8 mouse cellular contexts compared by ENCODE assay signal in genomic region chr11:19014441-19015161, GRCm38 (mm10). TPM values are rescaled to one million over a fixed set of nuclear protein-coding genes. Genes with fewer than 3 reads are reported as not detected.
A peak's percentile ranks its signal among the peaks of the same experiment; 100 is the strongest.
DNase-seq lines count a peak whose midpoint lies in the region; ATAC-seq and TF ChIP-seq lines count a peak whose summit lies in the region.

No protein-coding gene starts in this region.

- peak overlapping the region; percentile 30; the same call in 1 of the 2 replicates for H3K27ac ChIP-seq in embryonic facial prominence, embryonic 15.5 days (replicated peaks)
- peak overlapping the region; percentile 100 for H3K27ac ChIP-seq in hindbrain, embryonic 13.5 days
- H3K27ac ChIP-seq in lung, embryonic 16.5 days (ENCODE audit: low read length), result peak overlapping the region; percentile 91

- H3K9me3 ChIP-seq in E14TG2a.4 (ENCODE audit: low read length), result no peaks in the 10 kb centered on the region
- H3K9me3 ChIP-seq in embryonic facial prominence, embryonic 15.5 days (replicated peaks), result no peaks in the 10 kb centered on the region
- no peaks in the 10 kb centered on the region for H3K9me3 ChIP-seq in hindbrain, embryonic 13.5 days
- H3K9me3 ChIP-seq in lung, embryonic 16.5 days (ENCODE audit: control insufficient read depth, low read length), result no peaks in the 10 kb centered on the region

- H3K4me1 ChIP-seq in E14TG2a.4 (replicated peaks; ENCODE audit: low read depth, low read length), result peaks cover 50% of the 10 kb centered on the region
- peaks cover 23% of the 10 kb centered on the region for H3K4me1 ChIP-seq in embryonic facial prominence, embryonic 15.5 days
- peaks cover 50% of the 10 kb centered on the region for H3K4me1 ChIP-seq in hindbrain, embryonic 13.5 days (replicated peaks)
- H3K4me1 ChIP-seq in lung, embryonic 16.5 days (replicated peaks; ENCODE audit: control insufficient read depth, insufficient read depth, low read length), result no peaks in the 10 kb centered on the region

- peak overlapping the region; percentile 81 for H3K4me2 ChIP-seq in embryonic facial prominence, embryonic 15.5 days (replicated peaks)
- H3K4me2 ChIP-seq in hindbrain, embryonic 13.5 days, result peak overlapping the region; percentile 89
- H3K4me2 ChIP-seq in lung, embryonic 16.5 days (ENCODE audit: low read depth, low read length), result peak overlapping the region; percentile 65

- DNase-seq in cerebellum, adult 8-10 months, result peak; percentile 56
- peak; percentile 55 for DNase-seq in testis, postnatal 10 days (ENCODE audit: low spot score)
- DNase-seq in layer of hippocampus, postnatal 10 days (ENCODE audit: low spot score in 2 of 2), result no peak

- no peaks in the 10 kb centered on the region for H3K36me3 ChIP-seq in E14TG2a.4 (ENCODE audit: insufficient read depth, low read length)
- no peaks in the 10 kb centered on the region for H3K36me3 ChIP-seq in embryonic facial prominence, embryonic 15.5 days
- peaks cover 21% of the 10 kb centered on the region for H3K36me3 ChIP-seq in hindbrain, embryonic 13.5 days
- H3K36me3 ChIP-seq in lung, embryonic 16.5 days (ENCODE audit: control insufficient read depth, insufficient read depth, low read length), result peaks cover 2% of the 10 kb centered on the region; the same call in 1 of the 2 replicates

- no peak for ATAC-seq in cerebellum, adult (ENCODE audit: insufficient number of reproducible peaks, low FRiP score, low TSS enrichment)
- no peak for ATAC-seq in embryonic facial prominence, embryonic 15.5 days (ENCODE audit: insufficient number of reproducible peaks, low FRiP score, low TSS enrichment, low read depth)
- ATAC-seq in hindbrain, embryonic 13.5 days (ENCODE audit: low FRiP score), result no peak
- no peak for ATAC-seq in lung, embryonic 16.5 days (ENCODE audit: low read depth)

- WGBS in embryonic facial prominence, embryonic 15.5 days, result 9% methylated on average over 35 of the region's 35 CpGs
- WGBS in hindbrain, embryonic 13.5 days, result under 1% methylated on average over 35 of the region's 35 CpGs
- 1% methylated on average over 35 of the region's 35 CpGs for WGBS in lung, embryonic 16.5 days

- H3K4me3 ChIP-seq in E14TG2a.4 (replicated peaks; ENCODE audit: low read length), result peak overlapping the region; percentile 61
- peak overlapping the region; percentile 64 for H3K4me3 ChIP-seq in embryonic facial prominence, embryonic 15.5 days (replicated peaks)
- peak overlapping the region; percentile 85 for H3K4me3 ChIP-seq in hindbrain, embryonic 13.5 days
- H3K4me3 ChIP-seq in lung, embryonic 16.5 days (ENCODE audit: low read length), result peak overlapping the region; percentile 60

- peaks cover 96% of the 10 kb centered on the region for H3K27me3 ChIP-seq in E14TG2a.4 (ENCODE audit: insufficient read depth, low read length)
- H3K27me3 ChIP-seq in embryonic facial prominence, embryonic 15.5 days, result peaks cover 23% of the 10 kb centered on the region
- H3K27me3 ChIP-seq in hindbrain, embryonic 13.5 days, result no peaks in the 10 kb centered on the region
- no peaks in the 10 kb centered on the region for H3K27me3 ChIP-seq in lung, embryonic 16.5 days (ENCODE audit: control insufficient read depth, insufficient read depth, low read depth, low read length)

- peak overlapping the region; percentile 53 for H3K9ac ChIP-seq in embryonic facial prominence, embryonic 15.5 days
- H3K9ac ChIP-seq in hindbrain, embryonic 13.5 days, result peak overlapping the region; percentile 100
- peak overlapping the region; percentile 90 for H3K9ac ChIP-seq in lung, embryonic 16.5 days (ENCODE audit: low read length)

- no peak for TF ChIP-seq CTCF in E14TG2a.4 (conservative IDR thresholded peaks at IDR 0.05; ENCODE audit: low read length)

RNA-seq across cellular contexts. Expression of gene Meis1, which starts 4.2 kb away (rescaled TPM):
- 48.3 and 52.1 TPM in 2 replicates for polyA plus RNA-seq in embryonic facial prominence, embryonic 15.5 days (2015; fragmentation: Nextera tagmentation; extraction: Ambion mirVana)
- polyA plus RNA-seq in hindbrain, embryonic 13.5 days (2015; fragmentation: Nextera tagmentation; extraction: Ambion mirVana), result 211 and 212 TPM in 2 replicates
- polyA plus RNA-seq in lung, embryonic 16.5 days (2015; fragmentation: Nextera tagmentation; extraction: Ambion mirVana), result 94.4 and 99.9 TPM in 2 replicates
- 1 to 10 TPM; 1.8 to 2.2 TPM for total RNA-seq in layer of hippocampus, postnatal 10 days (2021)

Comparison
In these comparisons a context has a peak if more than half of its experiments do, and no peak if none do; other contexts are left out.
1. DNase-seq: peak in cerebellum, adult 8-10 months (single experiment) and testis, postnatal 10 days (single experiment); none in layer of hippocampus, postnatal 10 days (0 of 2).
2. H3K27ac ChIP-seq: peak in every context shown above with its lines; median percentile 100 in hindbrain, embryonic 13.5 days; 91 in lung, embryonic 16.5 days; 30 in embryonic facial prominence, embryonic 15.5 days.
3. Peak in every context shown above with its lines, with median percentiles within 50 percentile points of each other: H3K4me3 ChIP-seq, H3K4me2 ChIP-seq and H3K9ac ChIP-seq.